Mouse (Mus musculus): Measurements from ENCODE around the gene Tmc6.

Gene Tmc6

DNA sequence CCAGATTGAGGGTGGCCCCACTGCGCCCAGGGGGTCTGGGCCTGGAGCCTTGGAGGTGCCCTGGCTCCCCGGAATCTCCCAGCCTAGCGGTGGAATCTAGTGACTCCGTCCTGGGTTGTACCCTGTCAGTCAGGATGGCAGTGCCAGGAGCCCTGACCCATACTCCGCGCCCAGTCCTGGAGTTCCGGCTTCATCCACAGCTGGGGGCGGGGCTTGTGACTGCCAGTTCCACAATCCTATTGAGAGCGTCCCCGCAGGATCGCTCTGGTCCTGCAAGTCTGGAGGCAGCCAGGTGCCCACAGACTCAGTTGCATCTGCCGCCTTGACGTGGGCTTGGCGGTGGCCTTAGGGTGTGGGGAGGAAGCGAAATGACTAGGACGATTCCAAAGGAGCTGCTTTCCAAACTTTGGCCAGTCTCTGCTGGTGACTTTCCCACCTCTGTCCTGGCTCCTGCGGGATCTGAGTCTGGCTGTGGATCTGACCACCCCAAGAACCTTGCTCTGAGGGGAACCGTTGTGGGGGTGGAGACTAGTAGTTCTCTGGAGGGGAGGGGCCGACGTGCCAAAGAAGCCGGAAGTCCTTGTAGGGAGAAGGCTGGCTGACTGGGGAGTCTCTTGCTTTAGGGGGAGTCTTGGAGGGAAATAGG is 28.5 kb upstream of the Tmc6 start:
- peak; percentile 96 to 98 for DNase-seq

DNA sequence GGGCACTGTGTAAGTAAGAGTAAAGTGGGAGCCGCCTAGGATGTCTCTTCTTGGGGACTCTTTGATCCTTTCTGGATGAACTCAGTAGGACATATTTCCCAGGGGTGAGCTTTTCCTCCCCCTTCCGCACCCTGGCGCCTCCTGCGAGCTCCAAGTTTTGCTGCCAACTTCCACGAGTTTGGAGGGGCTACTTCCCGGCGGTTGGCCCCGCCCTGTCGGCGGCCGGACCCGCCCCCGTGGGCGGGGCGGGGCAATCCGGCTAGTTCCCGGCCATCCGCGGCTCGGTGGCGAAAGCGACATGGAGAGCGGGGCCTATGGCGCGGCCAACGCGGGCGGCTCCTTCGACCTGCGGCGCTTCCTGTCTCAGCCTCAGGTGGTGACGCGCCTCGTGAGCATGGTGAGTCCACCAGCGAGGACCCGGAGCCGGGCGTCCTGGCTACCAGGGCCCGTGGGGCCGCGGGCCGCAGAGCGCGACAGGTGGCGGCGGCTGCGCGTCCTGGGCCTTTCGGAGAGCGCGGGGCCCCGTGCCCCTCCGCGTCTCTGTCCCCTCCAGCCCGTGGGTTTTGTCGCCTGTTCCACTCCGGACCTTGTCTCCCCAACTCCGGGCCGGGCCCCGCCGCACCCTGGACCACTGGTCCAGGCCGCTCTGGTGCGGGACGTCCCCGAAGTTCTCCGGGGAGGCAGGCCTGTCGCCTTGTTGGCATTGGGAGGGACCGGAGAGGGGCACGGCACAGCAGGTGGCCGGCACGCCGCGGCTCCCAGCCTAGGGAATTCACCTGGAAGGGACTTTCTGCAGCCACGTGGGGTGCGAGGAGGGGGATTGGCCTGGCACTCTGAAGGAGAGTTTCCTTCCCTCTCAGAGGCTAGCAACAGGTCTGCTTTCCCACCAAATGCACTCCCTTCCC is 27.7 kb upstream of the Tmc6 start, which contains the start of the genes Gm20708 and Syngr2:
Gene Gm20708, plus strand, starts transcription at position 262 of the 905 bp plus-strand sequence.
Gene Syngr2, plus strand, starts transcription at position 262 of the 905 bp plus-strand sequence.
- DNase-seq = peak; percentile 79 to 87

- no peak for DNase-seq
These were observed 24.8 kb upstream of the Tmc6 start for GRCm38 (mm10) chr11:117806781-117807180.

GRCm38 (mm10) chr11:117803166-117803688 is 21.2 kb upstream of the Tmc6 start:
- DNase-seq = no peak

DNA sequence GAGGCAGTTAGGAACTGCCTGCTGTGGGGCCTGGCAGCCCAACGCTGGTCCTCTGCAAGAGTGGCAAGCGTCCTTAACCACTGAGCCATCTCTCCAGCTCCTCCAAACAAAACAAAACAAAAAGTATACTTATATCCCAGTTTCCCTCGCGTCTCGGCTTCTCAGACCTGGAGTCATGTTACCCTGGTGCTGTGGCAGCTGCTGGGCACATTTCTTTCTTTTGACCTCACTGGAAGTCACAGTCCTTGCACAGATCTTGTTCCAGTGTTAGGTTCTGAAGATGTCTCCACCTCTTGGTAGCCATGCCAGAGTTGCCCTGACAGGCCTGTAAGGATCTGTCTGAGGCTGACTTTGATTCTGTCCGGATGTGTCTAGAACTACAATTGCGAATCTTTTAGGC is 19.7 kb upstream of the Tmc6 start:
- DNase-seq = no peak

GRCm38 (mm10) chr11:117800038-117800437 is 18.0 kb upstream of the Tmc6 start:
- no peak for DNase-seq

DNA sequence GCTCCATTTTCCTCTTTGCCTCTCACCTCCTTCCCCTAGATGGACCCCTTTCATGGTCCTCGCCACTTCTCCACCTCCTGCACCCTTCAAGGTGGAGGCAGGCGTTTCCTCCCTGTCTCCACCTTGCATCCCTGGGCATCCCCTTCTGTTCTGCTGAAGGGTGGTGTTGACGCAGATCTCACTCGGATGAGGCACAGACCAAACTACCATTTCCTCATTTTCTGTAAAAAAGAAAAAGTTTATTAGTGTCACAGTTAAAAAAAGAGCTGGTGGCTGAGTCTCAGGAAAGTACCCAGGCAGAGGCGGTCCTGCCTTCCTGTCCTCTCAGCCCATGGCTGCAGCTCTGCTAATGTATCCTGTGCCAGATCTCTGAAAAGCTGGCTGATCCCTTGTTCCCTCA is 17.2 kb upstream of the Tmc6 start:
- no peak for DNase-seq

GRCm38 (mm10) chr11:117798160-117798541 is 16.2 kb upstream of the Tmc6 start:
- DNase-seq = no peak

GRCm38 (mm10) chr11:117797511-117798159 is 15.6 kb upstream of the Tmc6 start, which contains the start of gene 6030468B19Rik:
Gene 6030468B19Rik, plus strand, starts transcription at chr11:117797660.
- no peak for DNase-seq

GRCm38 (mm10) chr11:117796954-117797353 is 15.0 kb upstream of the Tmc6 start:
- DNase-seq = no peak

DNA sequence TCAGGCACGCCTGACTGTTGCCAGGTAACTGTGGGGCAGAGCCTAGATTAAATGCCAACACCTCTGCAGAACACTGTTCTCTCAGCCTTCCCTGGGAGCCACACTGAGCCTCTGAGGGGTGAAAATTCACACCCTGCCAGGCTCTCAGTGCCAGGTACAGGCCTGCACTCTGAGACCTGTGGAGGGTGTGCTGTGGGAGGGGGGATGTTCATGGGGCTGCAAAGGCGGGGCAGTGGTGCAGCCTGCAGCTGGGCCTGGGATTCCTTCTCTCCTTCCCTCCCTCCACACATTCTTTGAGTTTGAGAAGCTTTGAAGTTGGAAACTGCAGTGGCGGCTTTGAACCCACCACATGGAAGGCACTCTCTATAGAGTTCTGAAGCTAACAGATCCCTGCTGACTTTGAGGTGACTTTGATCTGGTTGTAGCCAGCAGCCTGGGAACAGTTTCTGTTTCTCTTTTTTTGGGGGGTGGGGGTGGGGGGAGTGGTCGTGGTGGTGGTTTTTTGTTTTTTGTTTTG is 12.1 kb upstream of the Tmc6 start:
- DNase-seq = peak in 1 of 2 experiments; percentile 24

- peak; percentile 87 to 94 for DNase-seq
These were observed 10.4 kb upstream of the Tmc6 start for GRCm38 (mm10) chr11:117792281-117792888.

DNA sequence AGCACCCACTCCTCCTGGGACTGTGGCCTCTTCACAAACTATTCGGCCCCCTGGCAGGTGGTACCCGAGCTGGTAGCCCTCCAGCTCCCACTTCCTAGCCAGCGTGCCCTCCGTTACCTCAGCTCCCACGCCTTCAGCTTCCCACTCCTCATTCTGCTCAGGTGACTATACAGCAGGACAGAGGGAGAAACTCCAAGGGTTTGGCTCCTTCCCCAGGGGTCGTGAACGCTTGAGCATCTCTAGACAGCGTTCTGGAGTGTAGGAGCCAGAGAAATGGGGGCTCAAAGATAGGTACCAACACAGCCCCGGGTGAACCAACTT is 9.4 kb upstream of the Tmc6 start:
- no peak for DNase-seq

DNA sequence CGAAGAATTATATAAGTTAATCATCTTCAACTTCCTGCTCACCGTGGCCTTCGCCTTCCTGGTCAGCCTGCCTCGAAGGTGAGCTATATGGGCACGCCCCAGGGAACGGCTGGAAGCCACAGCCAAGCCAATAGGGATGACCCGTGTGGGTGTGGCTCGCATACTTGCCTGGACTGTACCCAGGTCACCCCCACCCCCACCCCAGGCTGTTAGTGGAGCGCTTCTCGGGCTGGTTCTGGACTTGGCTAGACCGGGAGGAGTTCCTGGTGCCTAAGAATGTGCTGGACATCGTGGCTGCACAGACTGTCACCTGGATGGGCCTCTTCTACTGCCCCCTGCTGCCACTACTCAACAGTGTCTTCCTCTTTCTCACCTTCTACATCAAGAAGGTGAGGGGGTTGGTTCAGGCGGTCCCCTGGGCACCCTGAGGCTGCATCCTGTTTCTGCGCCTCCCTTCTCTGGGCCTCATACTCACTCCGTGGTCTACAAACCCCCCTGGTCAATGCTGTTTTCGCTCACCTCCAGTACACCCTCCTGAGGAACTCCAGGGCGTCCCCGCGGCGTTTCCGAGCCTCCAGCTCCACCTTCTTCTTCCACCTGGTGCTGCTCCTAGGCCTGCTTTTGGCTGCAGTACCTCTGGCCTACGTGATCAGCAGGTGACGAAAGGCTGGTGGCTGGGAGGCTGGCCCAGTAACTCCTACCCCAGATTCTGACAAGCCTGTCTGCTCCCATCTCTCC is 8.9 kb upstream of the Tmc6 start:
- peak; percentile 54 to 82 for DNase-seq

GRCm38 (mm10) chr11:117790286-117790685 is 8.3 kb upstream of the Tmc6 start:
- peak; percentile 73 to 77 for DNase-seq

DNA sequence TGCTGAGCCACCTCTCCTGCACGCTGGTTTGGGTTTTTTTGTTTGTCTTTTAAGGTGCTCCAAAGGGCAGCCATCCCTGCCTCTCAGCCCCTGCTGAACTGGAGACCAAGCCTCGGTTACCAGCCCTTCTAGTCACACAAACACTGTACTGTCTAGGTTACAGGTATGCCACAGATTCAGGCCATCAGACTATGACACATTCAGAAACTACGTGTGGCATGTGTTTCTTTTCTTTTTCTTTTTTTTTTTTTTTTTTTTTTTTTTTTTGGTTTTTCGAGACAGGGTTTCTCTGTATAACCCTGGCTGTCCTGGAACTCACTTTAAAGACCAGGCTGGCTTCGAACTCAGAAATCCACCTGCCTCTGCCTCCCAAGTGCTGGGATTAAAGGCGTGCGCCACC is 6.5 kb upstream of the Tmc6 start:
- DNase-seq = peak in 1 of 2 experiments; percentile 19

- peak; percentile 79 to 83 for DNase-seq
These were observed 4.3 kb upstream of the Tmc6 start for GRCm38 (mm10) chr11:117786294-117786693.

DNA sequence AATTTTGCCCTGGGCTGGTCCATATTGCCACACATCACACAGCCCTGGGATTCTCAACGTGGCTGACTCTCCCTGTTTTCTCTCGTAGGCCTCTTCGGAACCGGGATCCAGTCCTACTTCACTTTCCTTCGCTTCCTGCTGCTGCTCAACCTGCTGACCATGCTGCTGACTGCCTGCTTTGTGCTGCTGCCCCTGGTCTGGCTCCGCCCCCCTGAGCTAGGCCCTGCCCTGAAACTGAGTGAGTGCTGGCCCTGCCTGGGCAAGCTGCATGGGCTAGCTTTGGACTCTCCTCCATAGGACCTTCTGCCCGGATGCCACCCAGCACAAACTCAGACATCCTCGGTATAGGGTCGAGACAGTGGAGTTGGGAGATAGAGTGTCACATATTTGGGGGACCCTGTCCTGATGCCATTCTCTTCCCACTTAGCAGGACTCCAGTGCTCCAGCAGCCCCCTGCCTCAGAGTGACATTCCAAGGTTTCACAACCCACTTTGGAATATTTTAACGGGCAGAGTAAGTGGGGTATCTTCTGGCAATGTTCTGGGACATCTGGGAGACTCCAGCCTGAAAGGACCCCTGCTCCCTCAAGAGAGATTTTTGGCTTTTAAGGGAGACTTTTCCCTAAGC is 1.8 kb upstream of the Tmc6 start:
- DNase-seq = peak; percentile 57 to 74

DNA sequence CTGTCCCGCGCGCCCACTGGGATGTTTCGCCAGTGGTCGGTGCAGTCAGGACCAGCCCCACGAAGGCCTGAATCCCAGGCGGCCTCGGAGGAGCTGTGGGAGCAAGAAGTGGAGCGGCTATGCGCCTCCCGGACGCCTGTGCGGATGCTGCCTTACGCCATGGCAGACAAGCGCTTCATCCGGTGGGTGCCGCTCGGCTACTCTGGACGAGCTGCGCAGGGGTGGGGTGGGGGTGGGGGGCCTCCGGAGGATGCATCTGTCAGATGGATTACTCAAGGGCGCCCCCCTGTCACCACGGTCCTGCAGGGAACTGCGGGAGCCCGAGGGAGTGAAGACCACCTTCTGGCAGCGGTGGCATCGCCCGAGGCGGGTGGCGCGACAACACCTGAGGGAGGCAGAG is 1.1 kb upstream of the Tmc6 start:
- DNase-seq = peak; percentile 66 to 75

DNA sequence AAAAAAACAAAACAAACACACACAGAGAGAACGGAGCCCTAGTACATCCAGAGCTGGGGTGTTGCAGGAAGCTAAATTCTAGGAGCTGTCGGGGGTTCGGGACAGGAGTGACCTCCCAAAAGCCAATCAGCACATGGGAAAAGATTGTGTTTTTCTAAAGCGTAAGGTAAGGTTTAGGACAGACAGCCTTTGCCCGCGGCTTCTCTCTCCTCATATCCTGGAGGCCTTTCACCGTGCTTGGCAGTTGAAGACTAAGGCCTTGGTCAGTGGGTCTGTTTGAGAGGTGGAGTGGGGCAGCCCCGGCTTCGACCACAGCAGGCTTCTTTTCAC is 672 bp upstream of the Tmc6 start:
- no peak for DNase-seq

DNA sequence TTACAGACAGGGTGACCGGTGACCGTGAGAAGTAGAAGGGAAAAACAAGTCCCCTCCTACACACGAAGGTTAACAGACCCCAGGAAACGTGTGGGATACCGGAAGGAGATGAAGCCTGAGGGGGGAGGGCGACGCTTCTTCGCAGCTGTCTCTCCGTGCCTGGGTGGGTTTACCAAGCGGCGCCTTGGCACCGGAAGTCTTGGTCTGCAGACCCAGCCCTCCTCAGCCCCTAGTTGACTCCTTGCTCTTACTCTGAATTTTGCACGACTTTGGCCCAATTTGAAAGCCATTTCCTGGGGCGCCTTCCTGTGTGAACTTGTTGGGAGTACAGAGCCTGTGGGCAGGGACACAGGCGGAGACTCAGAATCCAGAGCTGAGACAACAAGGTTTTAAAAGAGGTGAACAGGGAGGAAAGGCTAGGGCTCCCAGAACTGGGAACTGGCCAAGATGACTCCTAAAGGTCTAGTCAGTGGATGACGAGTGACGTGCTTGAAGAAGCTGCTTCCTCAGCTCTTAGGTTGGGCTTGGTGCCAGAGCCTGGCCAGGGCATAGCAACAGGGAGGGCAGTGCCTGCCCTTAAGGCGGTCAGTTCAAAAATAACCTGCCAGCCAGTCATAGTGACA is 688 bp downstream of the Tmc6 start:
- DNase-seq = peak; percentile 91 to 94
